In genomic region chr7:45560843-45561623, GRCm38 (mm10) we compare ENCODE assay signal across 9 mouse cellular contexts. TPM values are rescaled to one million over a fixed set of nuclear protein-coding genes. Genes with fewer than 3 reads are reported as not detected.
DNase-seq lines count a peak whose midpoint lies in the region; ATAC-seq and TF ChIP-seq lines count a peak whose summit lies in the region.
"Had no signal": no experiment of that assay in that cellular context is flagged by ENCODE, and none has a peak within 500 bp of the region (broad histone marks: within the 10 kb centered on the region; RNA-seq: fewer than 3 reads in every experiment).

No protein-coding gene starts in this region.

- peak; percentile 85 for ATAC-seq in forebrain, postnatal 0 days
- ATAC-seq in lung, embryonic 14.5 days (ENCODE audit: insufficient read depth) = peak; percentile 62

- H3K9ac ChIP-seq in forebrain, postnatal 0 days = no peak overlapping the region
- peak overlapping the region; percentile 34 for H3K9ac ChIP-seq in lung, embryonic 14.5 days
- H3K9ac ChIP-seq: limb, embryonic 15.5 days had no signal

- WGBS in forebrain, postnatal 0 days = 24% methylated on average over 17 of the region's 17 CpGs
- WGBS in lung, embryonic 14.5 days = 20% methylated on average over 17 of the region's 17 CpGs
- 18% methylated on average over 17 of the region's 17 CpGs for WGBS in olfactory bulb, adult 2 months

- TF ChIP-seq POLR2A in olfactory bulb, adult 2 months (IDR thresholded peaks at IDR 0.05; ENCODE audit: insufficient read depth, low read depth, low read length) = no peak

- peak; percentile 93 for TF ChIP-seq CTCF in forebrain, postnatal 0 days (IDR thresholded peaks at IDR 0.05; ENCODE audit: low read depth)
- TF ChIP-seq CTCF in layer of hippocampus, adult 2 months (conservative IDR thresholded peaks at IDR 0.05) = peak; percentile 96
- TF ChIP-seq CTCF in lung, embryonic 14.5 days (IDR thresholded peaks at IDR 0.05; ENCODE audit: low read depth) = peak; percentile 94
- TF ChIP-seq CTCF in olfactory bulb, adult 2 months (IDR thresholded peaks at IDR 0.05; ENCODE audit: insufficient read depth, low read depth, low read length) = peak; percentile 59

- H3K4me3 ChIP-seq in forebrain, postnatal 0 days (ENCODE audit: low read depth, low read length) = no peak overlapping the region
- H3K4me3 ChIP-seq in layer of hippocampus, adult 2 months = no peak overlapping the region
- H3K4me3 ChIP-seq in lung, embryonic 14.5 days (ENCODE audit: low read depth, low read length) = peak overlapping the region; percentile 9; the same call in 1 of the 2 replicates
- no peak overlapping the region for H3K4me3 ChIP-seq in olfactory bulb, adult 2 months (ENCODE audit: insufficient read depth, low read depth, low read length)
- H3K4me3 ChIP-seq: limb, embryonic 15.5 days had no signal

- H3K27ac ChIP-seq in forebrain, postnatal 0 days (ENCODE audit: low read depth, low read length) = no peak overlapping the region
- no peak overlapping the region for H3K27ac ChIP-seq in layer of hippocampus, adult 2 months
- H3K27ac ChIP-seq in lung, embryonic 14.5 days (ENCODE audit: low read depth) = no peak overlapping the region
- no peak overlapping the region for H3K27ac ChIP-seq in olfactory bulb, adult 2 months (ENCODE audit: insufficient read depth, low read depth, low read length)
- H3K27ac ChIP-seq: limb, embryonic 15.5 days had no signal

- no peak overlapping the region for H3K4me2 ChIP-seq in forebrain, postnatal 0 days (ENCODE audit: low read depth)
- H3K4me2 ChIP-seq in lung, embryonic 14.5 days = peak overlapping the region; percentile 49
- H3K4me2 ChIP-seq: limb, embryonic 15.5 days had no signal

- H3K4me1 ChIP-seq in forebrain, postnatal 0 days (ENCODE audit: insufficient read depth) = no peaks in the 10 kb centered on the region
- H3K4me1 ChIP-seq in lung, embryonic 14.5 days (ENCODE audit: insufficient read depth) = peaks cover 11% of the 10 kb centered on the region; the same call in 1 of the 2 replicates
- no peaks in the 10 kb centered on the region for H3K4me1 ChIP-seq in olfactory bulb, adult 2 months (ENCODE audit: control insufficient read depth, insufficient read depth, low read length)

- peak; percentile 84 for DNase-seq in ES-CJ7 (ENCODE audit: low read depth, low spot score)
- peak; percentile 68 for DNase-seq in cerebellum, adult 11-12 months
- peak; percentile 88 for DNase-seq in forebrain, postnatal 0 days
- DNase-seq in heart, postnatal 36 days = peak; percentile 80 to 86
- DNase-seq in layer of hippocampus, adult 2 months (ENCODE audit: low spot score in 2 of 2) = peak; percentile 47 to 80
- peak; percentile 93 for DNase-seq in lung, embryonic 14.5 days
- peak; percentile 88 for DNase-seq in thymus, postnatal 14 days

- H3K27me3 ChIP-seq in forebrain, postnatal 0 days (ENCODE audit: insufficient read depth, low read length) = no peaks in the 10 kb centered on the region
- no peaks in the 10 kb centered on the region for H3K27me3 ChIP-seq in lung, embryonic 14.5 days (ENCODE audit: insufficient read depth, low read length)
- H3K27me3 ChIP-seq: limb, embryonic 15.5 days had no signal

- no peaks in the 10 kb centered on the region for H3K36me3 ChIP-seq in forebrain, postnatal 0 days (ENCODE audit: insufficient read depth)
- H3K36me3 ChIP-seq in lung, embryonic 14.5 days (ENCODE audit: insufficient read depth) = no peaks in the 10 kb centered on the region
- H3K36me3 ChIP-seq: limb, embryonic 15.5 days had no signal

- H3K9me3 ChIP-seq in forebrain, postnatal 0 days (ENCODE audit: low read length) = no peaks in the 10 kb centered on the region
- H3K9me3 ChIP-seq in lung, embryonic 14.5 days (ENCODE audit: low read depth, low read length) = no peaks in the 10 kb centered on the region
- H3K9me3 ChIP-seq: limb, embryonic 15.5 days had no signal

- intact Hi-C loops in heart, postnatal 36 days (cut with DNase I) = loop anchor here (1.0 to 2.0 kb wide), 3 partner anchors 30 to 110 kb away; no protein-coding TSS in a partner anchor

RNA-seq across cellular contexts. Expression of gene Hsd17b14, which starts 6.3 kb away (rescaled TPM):
- not detected in 2 replicates for total RNA-seq in forebrain, postnatal 0 days (2014; rRNA removed)
- 0.13 and 0.63 TPM in 2 replicates for polyA plus RNA-seq in forebrain, postnatal 0 days (2015; fragmentation: Nextera tagmentation; extraction: Ambion mirVana)
- under 1 TPM; 0.41 to 0.67 TPM for total RNA-seq in heart, postnatal 36 days (2021)
- total RNA-seq in layer of hippocampus, adult 2 months (2021) = not detected
- polyA plus RNA-seq in lung, embryonic 14.5 days (2014; fragmentation: Nextera tagmentation; extraction: Ambion mirVana) = 0.57 and 0.66 TPM in 2 replicates
- not detected in 2 replicates for polyA plus RNA-seq in olfactory bulb, adult 2 months (2012; ENCODE audit: insufficient read depth, insufficient read length, low replicate concordance, missing spikeins)

RNA-seq across cellular contexts. Expression of gene Bcat2, which starts 8.9 kb away (rescaled TPM):
- 13.7 and 14.2 TPM in 2 replicates for total RNA-seq in forebrain, postnatal 0 days (2014; rRNA removed)
- 17.7 and 20.2 TPM in 2 replicates for polyA plus RNA-seq in forebrain, postnatal 0 days (2015; fragmentation: Nextera tagmentation; extraction: Ambion mirVana)
- total RNA-seq in heart, postnatal 36 days (2021) = 100 to 1,000 TPM; 232 to 235 TPM
- total RNA-seq in layer of hippocampus, adult 2 months (2021) = 10 to 100 TPM; 20.6 to 28.2 TPM
- 48.9 and 53.4 TPM in 2 replicates for polyA plus RNA-seq in lung, embryonic 14.5 days (2014; fragmentation: Nextera tagmentation; extraction: Ambion mirVana)
- polyA plus RNA-seq in olfactory bulb, adult 2 months (2012; ENCODE audit: insufficient read depth, insufficient read length, low replicate concordance, missing spikeins) = not detected in 2 replicates

RNA-seq across cellular contexts. Expression of gene Plekha4, which starts 34.9 kb away (rescaled TPM):
- 1.2 and 2.9 TPM in 2 replicates for total RNA-seq in forebrain, postnatal 0 days (2014; rRNA removed)
- 1.2 and 1.8 TPM in 2 replicates for polyA plus RNA-seq in forebrain, postnatal 0 days (2015; fragmentation: Nextera tagmentation; extraction: Ambion mirVana)
- total RNA-seq in heart, postnatal 36 days (2021) = 1 to 10 TPM; 2.7 to 3.2 TPM
- under 1 TPM; 0.52 to 0.79 TPM for total RNA-seq in layer of hippocampus, adult 2 months (2021)
- 1.9 and 2.1 TPM in 2 replicates for polyA plus RNA-seq in lung, embryonic 14.5 days (2014; fragmentation: Nextera tagmentation; extraction: Ambion mirVana)
- polyA plus RNA-seq in olfactory bulb, adult 2 months (2012; ENCODE audit: insufficient read depth, insufficient read length, low replicate concordance, missing spikeins) = not detected in 2 replicates

RNA-seq across cellular contexts. Expression of gene Ppp1r15a, which starts 35.0 kb away (rescaled TPM):
- 17.1 and 23.8 TPM in 2 replicates for total RNA-seq in forebrain, postnatal 0 days (2014; rRNA removed)
- 23.9 and 26.3 TPM in 2 replicates for polyA plus RNA-seq in forebrain, postnatal 0 days (2015; fragmentation: Nextera tagmentation; extraction: Ambion mirVana)
- 10 to 100 TPM; 32.0 to 32.9 TPM for total RNA-seq in heart, postnatal 36 days (2021)
- 10 to 100 TPM; 19.0 to 25.8 TPM for total RNA-seq in layer of hippocampus, adult 2 months (2021)
- polyA plus RNA-seq in lung, embryonic 14.5 days (2014; fragmentation: Nextera tagmentation; extraction: Ambion mirVana) = 15.6 and 17.5 TPM in 2 replicates
- not detected in 2 replicates for polyA plus RNA-seq in olfactory bulb, adult 2 months (2012; ENCODE audit: insufficient read depth, insufficient read length, low replicate concordance, missing spikeins)

RNA-seq across cellular contexts. Expression of gene Nucb1, which starts 50.8 kb away (rescaled TPM):
- total RNA-seq in forebrain, postnatal 0 days (2014; rRNA removed) = 76.8 and 107 TPM in 2 replicates
- 103 and 122 TPM in 2 replicates for polyA plus RNA-seq in forebrain, postnatal 0 days (2015; fragmentation: Nextera tagmentation; extraction: Ambion mirVana)
- 100 to 1,000 TPM; 140 to 148 TPM for total RNA-seq in heart, postnatal 36 days (2021)
- total RNA-seq in layer of hippocampus, adult 2 months (2021) = 10 to 100 TPM; 97.6 to 98.2 TPM
- polyA plus RNA-seq in lung, embryonic 14.5 days (2014; fragmentation: Nextera tagmentation; extraction: Ambion mirVana) = 194 and 201 TPM in 2 replicates
- polyA plus RNA-seq in olfactory bulb, adult 2 months (2012; ENCODE audit: insufficient read depth, insufficient read length, low replicate concordance, missing spikeins) = not detected in 2 replicates

Comparison
In these comparisons a context has a peak if more than half of its experiments do, and no peak if none do; other contexts are left out.
1. RNA of gene Bcat2, which starts 8.9 kb away (total RNA-seq): 232 to 235 TPM in heart, postnatal 36 days; 20.6 to 28.2 TPM in layer of hippocampus, adult 2 months and 13.7 to 14.2 TPM in forebrain, postnatal 0 days; every median in the first group is over 4 times any median in the second.
2. Peak in every context shown above with its lines, with median percentiles within 50 percentile points of each other: DNase-seq and CTCF ChIP-seq.